Mouse (Mus musculus) heart, embryonic 16.5 days (tissue): ENCODE measurements around the gene Ercc1. TPM values are rescaled to one million over a fixed set of nuclear protein-coding genes. Genes with fewer than 3 reads are reported as not detected.

ENCODE experiments used
- ATAC-seq: fragments of 200-750 bp; cut with Nextera tagmentation; replicated peaks from 2 replicates; pipeline ENCODE4 v1.8.0; 2017; ENCODE audit warnings: moderate number of reproducible peaks; ENCODE audit not compliant: insufficient read depth, low FRiP score; ENCODE audit errors: extremely low read depth
- H3K27ac ChIP-seq: fragments of 300-500 bp; sonication (generic); 2 replicates; pipeline ENCODE4 v1.5.1; 2014; ENCODE audit warnings: mild to moderate bottlenecking, low read length, control low read depth, moderate library complexity
- H3K27me3 ChIP-seq: fragments of 300-500 bp; sonication (generic); 2 replicates; pipeline ENCODE4 v1.6.1; 2014; ENCODE audit warnings: low read length, mixed read lengths; ENCODE audit not compliant: control insufficient read depth, insufficient read depth
- H3K36me3 ChIP-seq: fragments of 300-500 bp; sonication (generic); 2 replicates; pipeline ENCODE4 v1.6.1; 2014; ENCODE audit not compliant: control insufficient read depth, insufficient read depth
- H3K4me1 ChIP-seq: fragments of 300-500 bp; sonication (generic); 2 replicates; pipeline ENCODE4 v1.6.1; 2014; ENCODE audit warnings: low read length, mixed read lengths; ENCODE audit not compliant: control insufficient read depth, insufficient read depth
- H3K4me2 ChIP-seq: fragments of 300-500 bp; sonication (generic); 2 replicates; pipeline ENCODE4 v1.6.1; 2014; ENCODE audit warnings: low read depth, mild to moderate bottlenecking, control low read depth, low read length
- H3K4me3 ChIP-seq: fragments of 300-500 bp; sonication (generic); 2 replicates; pipeline ENCODE4 v1.5.1; 2014; ENCODE audit warnings: mild to moderate bottlenecking, control low read depth, low read length
- H3K9ac ChIP-seq: fragments of 300-500 bp; sonication (generic); 2 replicates; pipeline ENCODE4 v1.6.1; 2014; ENCODE audit warnings: low read length, control low read depth
- H3K9me3 ChIP-seq: fragments of 300-500 bp; sonication (generic); replicated peaks from 2 replicates; pipeline ENCODE4 v1.6.1; 2016; ENCODE audit warnings: low read length; ENCODE audit not compliant: control insufficient read depth
- WGBS: fragments of 180-500 bp; shearing (Covaris S2); extraction: QIAGEN DNeasy Blood & Tissue Kit; methylation state at CpG from one replicate; pipeline ENCODE4 v1.1.7; 2014; 5-methylcytosine and 5-hydroxymethylcytosine counted together
- polyA plus RNA-seq: library from polyadenylated mRNA; unstranded; fragments of >200 nt; fragmentation: Nextera tagmentation; extraction: Ambion mirVana; gene quantifications from 2 replicates; pipeline ENCODE4 v1.2.1, GENCODE M21; 2015

Ercc1 gene
- polyA plus RNA-seq, 1 experiment from 2014 or later, result 61.0 TPM

DNA sequence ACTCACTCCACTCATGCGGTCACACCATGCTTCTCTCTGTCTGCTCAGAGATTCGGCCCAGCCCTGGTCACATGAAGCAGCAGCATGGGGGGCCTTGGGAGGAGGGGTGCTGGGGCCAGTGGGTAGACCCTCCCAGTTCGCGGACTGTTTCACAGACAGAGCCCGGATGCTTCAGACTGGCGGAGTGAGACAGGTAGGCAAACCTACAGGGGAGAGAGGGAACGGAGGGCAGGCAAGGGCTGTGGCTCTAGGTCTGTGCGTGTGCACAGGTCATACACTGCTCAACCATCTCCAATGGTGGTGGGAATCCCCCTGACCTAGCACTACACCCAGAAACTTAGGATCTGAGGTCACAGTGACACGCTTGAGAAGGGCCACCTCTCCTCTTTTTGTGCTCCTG, 25.1 kb upstream of the Ercc1 start:
- Histone ChIP-seq H3K9ac (peak overlapping the region; percentile 58), H3K27me3 (no peaks in the 10 kb centered on the region; the same call in 1 of the 2 replicates), H3K4me1 (peaks cover 12% of the 10 kb centered on the region), H3K4me3 (peak overlapping the region; percentile 48), H3K27ac (no peak overlapping the region), H3K4me2 (peak overlapping the region; percentile 67), H3K9me3 (no peaks in the 10 kb centered on the region), H3K36me3 (no peaks in the 10 kb centered on the region)
- ATAC-seq, result peak; percentile 42
- WGBS, result 21% methylated on average over 9 of the region's 9 CpGs

GRCm38 (mm10) chr7:19319906-19320305, 24.7 kb upstream of the Ercc1 start:
- H3K4me2 ChIP-seq, result peak overlapping the region; percentile 67
- no peaks in the 10 kb centered on the region for H3K36me3 ChIP-seq
- H3K4me3 ChIP-seq, result peak overlapping the region; percentile 48
- peak overlapping the region; percentile 38; the same call in 1 of the 2 replicates for H3K27ac ChIP-seq
- ATAC-seq, result peak; percentile 96
- no peaks in the 10 kb centered on the region for H3K27me3 ChIP-seq
- peak overlapping the region; percentile 66 for H3K9ac ChIP-seq
- peaks cover 12% of the 10 kb centered on the region for H3K4me1 ChIP-seq
- under 1% methylated on average over 41 of the region's 41 CpGs for WGBS
- H3K9me3 ChIP-seq, result no peaks in the 10 kb centered on the region

DNA sequence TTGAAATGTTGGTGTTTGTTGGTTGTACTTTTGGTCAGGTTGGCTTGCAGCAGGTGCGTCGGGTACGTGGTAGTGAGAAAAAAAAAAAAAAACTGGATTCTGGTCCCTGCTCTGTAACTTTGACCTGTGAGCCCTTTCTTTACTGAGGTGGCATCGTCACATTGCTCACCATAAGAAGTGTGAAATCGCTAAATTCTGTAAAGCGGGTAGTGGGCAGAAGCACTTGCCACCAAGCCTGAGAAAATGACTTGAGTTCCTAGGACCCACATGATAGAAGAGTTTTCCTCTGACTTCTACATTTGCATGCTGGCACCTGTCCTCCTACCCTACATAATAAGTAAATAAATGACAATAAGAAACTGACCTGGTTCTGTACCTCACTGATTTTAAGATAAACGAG, 23.9 kb upstream of the Ercc1 start:
- Histone ChIP-seq H3K27ac (no peak overlapping the region), H3K36me3 (no peaks in the 10 kb centered on the region), H3K4me2 (peak overlapping the region; percentile 67), H3K9me3 (no peaks in the 10 kb centered on the region), H3K4me1 (peaks cover 15% of the 10 kb centered on the region), H3K9ac (peak overlapping the region; percentile 66), H3K27me3 (no peaks in the 10 kb centered on the region), H3K4me3 (peak overlapping the region; percentile 48)
- no peak for ATAC-seq
- WGBS, result 43% methylated on average over 7 of the region's 7 CpGs

- no peaks in the 10 kb centered on the region for H3K36me3 ChIP-seq
- no peak for ATAC-seq
These were observed 23.1 kb upstream of the Ercc1 start for GRCm38 (mm10) chr7:19321464-19321863.

GRCm38 (mm10) chr7:19322489-19322888, 22.1 kb upstream of the Ercc1 start:
- Histone ChIP-seq H3K4me3 (no peak overlapping the region), H3K9me3 (no peaks in the 10 kb centered on the region), H3K4me1 (peaks cover 22% of the 10 kb centered on the region), H3K27me3 (no peaks in the 10 kb centered on the region), H3K9ac (no peak overlapping the region), H3K4me2 (no peak overlapping the region), H3K27ac (no peak overlapping the region), H3K36me3 (no peaks in the 10 kb centered on the region)
- 37% methylated on average over 9 of the region's 9 CpGs for WGBS
- no peak for ATAC-seq

More at GRCm38 (mm10) chr7:19321464-19321863, 23.1 kb upstream of the Ercc1 start:
- peaks cover 19% of the 10 kb centered on the region for H3K4me1 ChIP-seq
- H3K4me3 ChIP-seq, result no peak overlapping the region
- 55% methylated on average over 5 of the region's 5 CpGs for WGBS
- no peak overlapping the region for H3K27ac ChIP-seq
- no peak overlapping the region for H3K9ac ChIP-seq
- H3K9me3 ChIP-seq, result no peaks in the 10 kb centered on the region
- H3K4me2 ChIP-seq, result no peak overlapping the region
- no peaks in the 10 kb centered on the region for H3K27me3 ChIP-seq

- no peak for ATAC-seq
- no peak overlapping the region for H3K27ac ChIP-seq
- H3K9me3 ChIP-seq, result no peaks in the 10 kb centered on the region
- H3K9ac ChIP-seq, result no peak overlapping the region
- H3K4me3 ChIP-seq, result no peak overlapping the region
- H3K4me2 ChIP-seq, result no peak overlapping the region
- WGBS, result 86% methylated on average over 11 of the region's 11 CpGs
- H3K4me1 ChIP-seq, result peaks cover 27% of the 10 kb centered on the region
- H3K27me3 ChIP-seq, result no peaks in the 10 kb centered on the region
- H3K36me3 ChIP-seq, result no peaks in the 10 kb centered on the region
These were observed 20.4 kb upstream of the Ercc1 start for GRCm38 (mm10) chr7:19324221-19324620.

GRCm38 (mm10) chr7:19325262-19326199, 19.0 kb upstream of the Ercc1 start:
- Histone ChIP-seq H3K4me1 (peaks cover 20% of the 10 kb centered on the region), H3K4me3 (no peak overlapping the region), H3K9ac (peak overlapping the region; percentile 37; the same call in 1 of the 2 replicates), H3K4me2 (peak overlapping the region; percentile 65; the same call in 1 of the 2 replicates), H3K27ac (peak overlapping the region; percentile 95), H3K36me3 (no peaks in the 10 kb centered on the region), H3K9me3 (no peaks in the 10 kb centered on the region), H3K27me3 (no peaks in the 10 kb centered on the region)
- WGBS, result 65% methylated on average over 21 of the region's 21 CpGs
- ATAC-seq, result no peak

- no peaks in the 10 kb centered on the region for H3K27me3 ChIP-seq
- no peaks in the 10 kb centered on the region for H3K36me3 ChIP-seq
- peak overlapping the region; percentile 63 for H3K9ac ChIP-seq
- no peaks in the 10 kb centered on the region for H3K9me3 ChIP-seq
- H3K27ac ChIP-seq, result peak overlapping the region; percentile 95
- peak overlapping the region; percentile 65 for H3K4me2 ChIP-seq
- WGBS, result under 1% methylated on average over 19 of the region's 20 CpGs
- ATAC-seq, result peak; percentile 78
- peak overlapping the region; percentile 45 for H3K4me3 ChIP-seq
- peaks cover 20% of the 10 kb centered on the region for H3K4me1 ChIP-seq
These were observed 18.2 kb upstream of the Ercc1 start for GRCm38 (mm10) chr7:19326359-19326758.

GRCm38 (mm10) chr7:19327128-19327527, 17.4 kb upstream of the Ercc1 start:
- Histone ChIP-seq H3K9ac (peak overlapping the region; percentile 63), H3K36me3 (no peaks in the 10 kb centered on the region), H3K4me1 (peaks cover 20% of the 10 kb centered on the region), H3K4me3 (peak overlapping the region; percentile 45), H3K4me2 (peak overlapping the region; percentile 65), H3K9me3 (no peaks in the 10 kb centered on the region), H3K27me3 (no peaks in the 10 kb centered on the region), H3K27ac (peak overlapping the region; percentile 95)
- WGBS, result 1% methylated on average over 22 of the region's 22 CpGs
- ATAC-seq, result peak; percentile 86
